Mouse (Mus musculus) limb, embryonic 14.5 days (tissue): ENCODE data around the gene Pbx3. TPM values are rescaled to one million over a fixed set of nuclear protein-coding genes. Genes with fewer than 3 reads are reported as not detected.

Experiments
- ATAC-seq: fragments of 200-750 bp; cut with Nextera tagmentation; 2 replicates; pipeline ENCODE4 v1.8.0; 2017; ENCODE audit warnings: low read depth, moderate number of reproducible peaks, moderate TSS enrichment; ENCODE audit not compliant: low FRiP score
- DNase-seq: peaks from one replicate; pipeline ENCODE4 v3.0.0-alpha.2; 2015; ENCODE audit warnings: low spot score
- H3K27ac ChIP-seq: fragments of 300-500 bp; sonication (generic); replicated peaks from 2 replicates; pipeline ENCODE4 v1.5.1; 2014; ENCODE audit warnings: low read depth, mild to moderate bottlenecking, low read length, moderate library complexity, mixed read lengths
- H3K27me3 ChIP-seq: fragments of 300-500 bp; sonication (generic); 2 replicates; pipeline ENCODE4 v1.6.1; 2014; ENCODE audit warnings: low read length, mixed read lengths; ENCODE audit not compliant: control insufficient read depth, insufficient read depth
- H3K36me3 ChIP-seq: fragments of 300-500 bp; sonication (generic); 2 replicates; pipeline ENCODE4 v1.6.1; 2014; ENCODE audit warnings: mild to moderate bottlenecking, low read length, moderate library complexity, mixed read lengths; ENCODE audit not compliant: control insufficient read depth, insufficient read depth
- H3K4me1 ChIP-seq: fragments of 300-500 bp; sonication (generic); 2 replicates; pipeline ENCODE4 v1.6.1; 2014; ENCODE audit warnings: antibody characterized with exemption, low read length, mixed read lengths; ENCODE audit not compliant: control insufficient read depth, insufficient read depth
- H3K4me2 ChIP-seq: fragments of 300-500 bp; sonication (generic); replicated peaks from 2 replicates; pipeline ENCODE4 v1.6.1; 2014; ENCODE audit warnings: low read depth, mild to moderate bottlenecking, low read length, moderate library complexity; ENCODE audit not compliant: severe bottlenecking
- H3K4me3 ChIP-seq: fragments of 300-500 bp; sonication (generic); replicated peaks from 2 replicates; pipeline ENCODE4 v1.5.1; 2014; ENCODE audit warnings: low read length
- H3K9ac ChIP-seq: fragments of 300-500 bp; sonication (generic); 2 replicates; pipeline ENCODE4 v1.6.1; 2014; ENCODE audit warnings: mild to moderate bottlenecking, low read depth, low read length, moderate library complexity; ENCODE audit not compliant: severe bottlenecking
- H3K9me3 ChIP-seq: fragments of 300-500 bp; sonication (generic); 2 replicates; pipeline ENCODE4 v1.6.1; 2016; ENCODE audit warnings: low read length; ENCODE audit not compliant: control insufficient read depth
- POLR2A ChIP-seq: fragments of 200-500 bp; IDR thresholded peaks from 2 replicates; pipeline ENCODE4 v1.8.0; 2012; ENCODE audit warnings: inconsistent platforms, mild to moderate bottlenecking, moderate library complexity, borderline replicate concordance; ENCODE audit not compliant: insufficient read depth, insufficient read length; ENCODE audit errors: extremely low read depth
- WGBS: fragments of 180-500 bp; shearing (Covaris S2); extraction: QIAGEN DNeasy Blood & Tissue Kit; methylation state at CpG from one replicate; pipeline ENCODE4 v1.1.7; 2014; 5-methylcytosine and 5-hydroxymethylcytosine counted together
- polyA plus RNA-seq, 2 experiments: library from polyadenylated mRNA; depleted of rRNA in 1 of 2; stranded (reverse) in 1 of 2; unstranded in 1 of 2; fragments of >200 nt; fragmentation: Nextera tagmentation in 1 of 2; extraction: Ambion mirVana in 1 of 2; gene quantifications; 2 replicates each; pipeline versions ENCODE4 v1.2.1 to v1.2.3; 2012 to 2014

Pbx3 gene
- polyA plus RNA-seq, 2 experiments: 25.0 to 34.7 TPM

- Histone ChIP-seq H3K27ac (no peak overlapping the region), H3K36me3 (no peaks in the 10 kb centered on the region), H3K4me3 (no peak overlapping the region), H3K27me3 (no peaks in the 10 kb centered on the region), H3K4me1 (peaks cover 10% of the 10 kb centered on the region; the same call in 1 of the 2 replicates), H3K4me2 (no peak overlapping the region), H3K9ac (no peak overlapping the region), H3K9me3 (no peaks in the 10 kb centered on the region)
- ATAC-seq (no peak), DNase-seq (no peak)
- no peak for TF ChIP-seq POLR2A
- 33% methylated on average over 3 of the region's 3 CpGs for WGBS
These were observed 120.7 kb downstream of the Pbx3 start for GRCm38 (mm10) chr2:34252286-34252685.

GRCm38 (mm10) chr2:34249961-34250658 is 122.8 kb downstream of the Pbx3 start:
- Histone ChIP-seq H3K36me3 (no peaks in the 10 kb centered on the region), H3K27me3 (no peaks in the 10 kb centered on the region), H3K9ac (peak overlapping the region; percentile 60), H3K9me3 (no peaks in the 10 kb centered on the region), H3K4me2 (peak overlapping the region; percentile 65), H3K4me1 (peaks cover 10% of the 10 kb centered on the region; the same call in 1 of the 2 replicates), H3K27ac (0 out of 2 replicates have a peak overlapping the region, but pooled peaks have one; percentile 59), H3K4me3 (peak overlapping the region; percentile 47)
- no peak for TF ChIP-seq POLR2A
- ATAC-seq: peak; percentile 57; the same call in 1 of the 2 replicates
- peak; percentile 36 for DNase-seq
- WGBS: 4% methylated on average over 17 of the region's 18 CpGs

GRCm38 (mm10) chr2:34249141-34249960 is 123.6 kb downstream of the Pbx3 start:
- ATAC-seq: peak; percentile 64; the same call in 1 of the 2 replicates
- Histone ChIP-seq H3K4me1 (peaks cover 10% of the 10 kb centered on the region; the same call in 1 of the 2 replicates), H3K27me3 (no peaks in the 10 kb centered on the region), H3K36me3 (no peaks in the 10 kb centered on the region), H3K27ac (peak overlapping the region; percentile 59; the same call in 1 of the 2 replicates), H3K4me2 (peak overlapping the region; percentile 65), H3K4me3 (peak overlapping the region; percentile 47), H3K9ac (peak overlapping the region; percentile 60), H3K9me3 (no peaks in the 10 kb centered on the region)
- WGBS: under 1% methylated on average over 15 of the region's 15 CpGs
- no peak for TF ChIP-seq POLR2A
- DNase-seq: peak; percentile 72

GRCm38 (mm10) chr2:34240885-34241284 is 132.1 kb downstream of the Pbx3 start:
- no peaks in the 10 kb centered on the region for H3K9me3 ChIP-seq
- H3K27ac ChIP-seq: no peak overlapping the region
- 0 out of 2 replicates have a peak, but pooled peaks cover 2% of the 10 kb centered on the region for H3K4me1 ChIP-seq
- no peak for TF ChIP-seq POLR2A
- H3K27me3 ChIP-seq: no peaks in the 10 kb centered on the region; the same call in 1 of the 2 replicates
- DNase-seq (no peak), ATAC-seq (no peak)
- H3K36me3 ChIP-seq: no peaks in the 10 kb centered on the region
- H3K4me3 ChIP-seq: no peak overlapping the region
- no peak overlapping the region for H3K9ac ChIP-seq
- no peak overlapping the region for H3K4me2 ChIP-seq

- ATAC-seq (no peak), DNase-seq (no peak)
- Histone ChIP-seq H3K27ac (no peak overlapping the region), H3K4me3 (no peak overlapping the region), H3K27me3 (no peaks in the 10 kb centered on the region; the same call in 1 of the 2 replicates), H3K4me1 (peaks cover 8% of the 10 kb centered on the region; the same call in 1 of the 2 replicates), H3K9ac (no peak overlapping the region), H3K36me3 (no peaks in the 10 kb centered on the region), H3K9me3 (no peaks in the 10 kb centered on the region), H3K4me2 (no peak overlapping the region)
- no peak for TF ChIP-seq POLR2A
- WGBS: 69% methylated on average over 4 of the region's 4 CpGs
These were observed 133.6 kb downstream of the Pbx3 start for GRCm38 (mm10) chr2:34239315-34239858.
